Mouse (Mus musculus): ENCODE measurements around the gene CT030661.1. TPM values are rescaled to one million over a fixed set of nuclear protein-coding genes. Genes with fewer than 3 reads are reported as not detected.

CT030661.1 gene
- polyA plus RNA-seq, 1 experiment from 2014 or later = 13.2 TPM

Other genes starting within 250 kb of the CT030661.1 start
- 2.9 and 3.4 TPM in 2 replicates for gene Zfp947, start 148.6 kb downstream of the CT030661.1 start, polyA plus RNA-seq (2014; fragmentation: Nextera tagmentation; extraction: Ambion mirVana)
- 3.2 and 4.0 TPM in 2 replicates for gene Zfp994, start 89.2 kb downstream of the CT030661.1 start, polyA plus RNA-seq (2014; fragmentation: Nextera tagmentation; extraction: Ambion mirVana)
- gene Zfp944, start 46.6 kb upstream of the CT030661.1 start, polyA plus RNA-seq (2014; fragmentation: Nextera tagmentation; extraction: Ambion mirVana) = 12.5 and 14.1 TPM in 2 replicates
- gene Zfp758, start 46.6 kb upstream of the CT030661.1 start, polyA plus RNA-seq (2014; fragmentation: Nextera tagmentation; extraction: Ambion mirVana) = 7.7 and 9.2 TPM in 2 replicates
- 15.2 and 17.8 TPM in 2 replicates for gene Zfp946, start 109.4 kb upstream of the CT030661.1 start, polyA plus RNA-seq (2014; fragmentation: Nextera tagmentation; extraction: Ambion mirVana)